Mouse (Mus musculus) embryonic fibroblast, embryonic 13.5 days (primary cell): ENCODE results near the gene Smoc1.

Source experiments
- CTCF ChIP-seq: IDR thresholded peaks from 2 replicates; pipeline ENCODE4 v1.5.1; 2011; ENCODE audit warnings: mild to moderate bottlenecking, control low read depth, low read length, moderate library complexity, borderline replicate concordance; ENCODE audit not compliant: insufficient read depth
- POLR2A ChIP-seq: IDR thresholded peaks from 2 replicates; pipeline ENCODE4 v1.6.1; 2011; ENCODE audit warnings: low read depth, mild to moderate bottlenecking, control low read depth, low read length, moderate library complexity

- no peak for TF ChIP-seq POLR2A
- no peak for TF ChIP-seq CTCF
Measured at GRCm38 (mm10) chr12:81088131-81088530, 61.5 kb downstream of the Smoc1 start.
